Mouse (Mus musculus) bone marrow macrophage, adult 2 months (primary cell): ENCODE results near the gene Rgs12. TPM values are rescaled to one million over a fixed set of nuclear protein-coding genes. Genes with fewer than 3 reads are reported as not detected.
A peak's percentile ranks its signal among the peaks of the same experiment; 100 is the strongest.

Experiments
- H3K27ac ChIP-seq: 2 replicates; pipeline ENCODE4 v1.5.1; 2012; ENCODE audit warnings: low read depth, low read length; ENCODE audit not compliant: insufficient read depth
- H3K4me1 ChIP-seq: 2 replicates; pipeline ENCODE4 v1.6.1; 2012; ENCODE audit warnings: low read length; ENCODE audit not compliant: control insufficient read depth, insufficient read depth
- H3K4me3 ChIP-seq: 2 replicates; pipeline ENCODE4 v1.5.1; 2012; ENCODE audit warnings: mild to moderate bottlenecking, low read length, moderate library complexity; ENCODE audit not compliant: insufficient read depth
- CTCF ChIP-seq: IDR thresholded peaks from 2 replicates; pipeline ENCODE4 v1.5.1; 2012; ENCODE audit warnings: low read depth, mild to moderate bottlenecking, low read length, moderate library complexity
- POLR2A ChIP-seq: IDR thresholded peaks from 2 replicates; pipeline ENCODE4 v1.6.1; 2012; ENCODE audit warnings: mild to moderate bottlenecking, low read depth, low read length, borderline replicate concordance
- polyA plus RNA-seq: library from polyadenylated mRNA; stranded (reverse); fragments of >200 nt; gene quantifications from 2 replicates; pipeline ENCODE4 v1.2.4, GENCODE M21; 2012; ENCODE audit not compliant: missing spikeins, insufficient read depth, insufficient read length

Gene Rgs12
- polyA plus RNA-seq, 1 experiment: 6.4 TPM

DNA sequence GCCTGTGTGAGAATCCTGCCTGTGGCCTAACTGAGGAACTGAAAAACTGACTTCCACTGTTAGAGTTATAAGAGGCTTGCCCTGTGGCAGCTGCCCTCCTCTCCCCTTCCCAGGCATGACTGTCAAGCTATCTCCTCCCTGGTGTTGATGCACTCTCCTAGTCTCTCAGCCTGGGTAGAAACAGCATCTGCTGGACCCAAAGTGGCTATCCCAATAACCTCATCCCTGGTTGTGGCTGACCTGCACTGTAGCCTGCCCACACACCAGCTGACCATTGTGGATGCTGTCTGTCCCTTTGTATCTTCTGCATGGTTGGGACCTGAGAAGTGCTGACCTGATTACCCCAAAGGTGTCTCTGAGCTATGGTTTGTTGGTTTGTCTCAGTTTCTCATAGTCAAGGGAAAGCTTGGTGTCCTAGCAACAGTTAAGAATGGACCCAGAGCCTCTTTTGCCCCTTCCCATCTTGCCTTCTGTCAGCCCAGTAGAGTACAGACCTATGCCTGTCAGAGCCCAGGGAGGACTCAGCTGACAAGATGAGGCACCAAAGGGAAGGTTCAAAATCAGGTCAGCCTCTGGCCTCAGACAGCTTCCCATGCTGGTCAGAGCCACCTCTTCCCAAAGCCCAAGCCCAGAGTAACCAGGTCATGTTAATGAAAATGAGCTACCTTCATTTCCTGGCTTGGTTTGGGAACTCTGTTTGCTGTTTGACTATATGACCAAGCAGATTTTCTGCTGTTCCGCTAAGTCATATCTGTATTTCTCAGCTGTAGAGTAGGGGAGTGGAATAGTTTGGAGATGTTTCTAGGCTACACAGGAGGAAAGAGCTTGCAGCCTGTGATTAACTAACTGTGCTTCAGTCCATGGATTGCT lies 39.4 kb upstream of the Rgs12 start:
- peaks cover 5% of the 10 kb centered on the region for H3K4me1 ChIP-seq
- TF ChIP-seq CTCF (no peak), POLR2A (no peak)
- H3K27ac ChIP-seq: no peak overlapping the region
- no peak overlapping the region for H3K4me3 ChIP-seq

GRCm38 (mm10) chr5:34910504-34910815 lies 38.8 kb upstream of the Rgs12 start:
- TF ChIP-seq POLR2A (no peak), CTCF (no peak)
- H3K4me3 ChIP-seq: no peak overlapping the region
- H3K4me1 ChIP-seq: peaks cover 5% of the 10 kb centered on the region
- H3K27ac ChIP-seq: no peak overlapping the region

- Histone ChIP-seq H3K4me1 (no peaks in the 10 kb centered on the region), H3K4me3 (no peak overlapping the region), H3K27ac (no peak overlapping the region)
- TF ChIP-seq POLR2A (no peak), CTCF (peak; percentile 79)
Observed at GRCm38 (mm10) chr5:34915801-34916200, 33.4 kb upstream of the Rgs12 start.

DNA sequence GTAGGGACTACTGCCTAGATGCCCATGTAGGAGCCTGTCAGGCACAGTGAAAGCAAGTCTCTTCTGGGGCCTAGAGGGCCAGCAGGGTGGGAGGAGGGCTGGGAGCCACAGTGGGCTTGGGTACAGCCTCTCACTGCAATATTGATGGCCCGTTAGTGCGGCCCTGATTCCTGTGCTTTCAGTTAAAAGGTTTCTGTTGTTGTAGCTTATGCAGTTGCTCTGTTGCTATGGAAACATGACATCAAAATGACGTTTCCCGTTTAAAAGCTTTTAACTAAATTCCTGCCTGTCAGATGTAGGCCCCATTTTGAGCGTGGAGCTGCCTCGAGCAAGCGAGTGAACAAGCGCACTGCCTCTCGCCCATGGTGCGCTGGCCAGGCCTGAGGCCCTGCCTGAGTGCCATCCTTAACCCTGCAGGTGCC lies 32.0 kb upstream of the Rgs12 start:
- Histone ChIP-seq H3K4me1 (no peaks in the 10 kb centered on the region), H3K27ac (no peak overlapping the region), H3K4me3 (no peak overlapping the region)
- TF ChIP-seq CTCF (no peak), POLR2A (no peak)

- Histone ChIP-seq H3K4me1 (no peaks in the 10 kb centered on the region), H3K27ac (no peak overlapping the region), H3K4me3 (no peak overlapping the region)
- TF ChIP-seq POLR2A (no peak), CTCF (no peak)
Observed at GRCm38 (mm10) chr5:34918785-34919184, 30.5 kb upstream of the Rgs12 start.

DNA sequence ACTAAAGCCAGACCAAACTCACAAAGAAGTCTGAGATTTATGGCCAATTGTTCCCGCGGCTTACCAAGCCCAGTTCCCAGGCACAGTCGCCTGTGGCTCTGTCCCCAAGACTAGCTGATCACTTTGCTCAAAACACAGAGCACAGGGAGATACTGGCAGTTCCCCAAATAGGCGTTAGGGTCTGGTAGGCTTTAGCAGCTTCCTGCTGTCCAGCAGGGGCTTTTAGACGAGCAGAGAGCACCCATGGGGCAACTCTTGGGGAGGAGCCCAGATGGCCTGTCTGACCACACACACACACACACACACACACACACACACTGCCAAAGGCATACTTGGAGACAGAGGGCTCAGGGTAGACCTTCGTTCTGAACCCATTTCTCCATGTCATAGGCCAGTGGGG lies 26.7 kb upstream of the Rgs12 start:
- no peak for TF ChIP-seq CTCF
- TF ChIP-seq POLR2A: no peak
- Histone ChIP-seq H3K4me1 (no peaks in the 10 kb centered on the region), H3K27ac (no peak overlapping the region), H3K4me3 (no peak overlapping the region)

- TF ChIP-seq POLR2A (no peak), CTCF (no peak)
Observed at GRCm38 (mm10) chr5:34923920-34924319, 25.3 kb upstream of the Rgs12 start.

GRCm38 (mm10) chr5:34924519-34924918 lies 24.7 kb upstream of the Rgs12 start:
- no peak overlapping the region for H3K27ac ChIP-seq
- no peaks in the 10 kb centered on the region for H3K4me1 ChIP-seq
- H3K4me3 ChIP-seq: no peak overlapping the region
- TF ChIP-seq POLR2A: no peak
- no peak for TF ChIP-seq CTCF

More at GRCm38 (mm10) chr5:34923920-34924319, 25.3 kb upstream of the Rgs12 start:
- no peaks in the 10 kb centered on the region for H3K4me1 ChIP-seq
- no peak overlapping the region for H3K4me3 ChIP-seq
- no peak overlapping the region for H3K27ac ChIP-seq

DNA sequence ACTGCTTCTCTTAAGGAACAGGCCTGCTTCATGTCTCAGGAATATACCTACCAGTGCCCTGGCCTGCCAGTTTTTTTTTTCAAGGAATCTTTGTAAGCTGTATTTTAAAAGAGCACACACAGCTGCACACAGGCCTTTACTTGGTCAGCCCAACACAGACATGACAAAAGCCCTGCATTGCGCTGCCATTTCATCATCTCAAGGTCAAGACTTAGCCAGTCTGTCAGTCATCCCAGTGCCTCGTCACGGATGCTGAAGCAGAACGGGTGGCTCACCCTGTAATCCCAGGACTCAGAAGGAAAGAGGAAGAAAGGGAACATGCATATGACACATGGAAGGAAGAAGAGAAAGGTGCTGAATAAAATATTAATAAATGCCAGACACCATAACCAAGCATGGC lies 21.6 kb upstream of the Rgs12 start:
- no peaks in the 10 kb centered on the region for H3K4me1 ChIP-seq
- H3K4me3 ChIP-seq: no peak overlapping the region
- no peak overlapping the region for H3K27ac ChIP-seq
- TF ChIP-seq CTCF (no peak), POLR2A (no peak)

GRCm38 (mm10) chr5:34930151-34930975 lies 18.9 kb upstream of the Rgs12 start:
- no peak overlapping the region for H3K27ac ChIP-seq
- TF ChIP-seq CTCF (no peak), POLR2A (no peak)
- no peak overlapping the region for H3K4me3 ChIP-seq
- no peaks in the 10 kb centered on the region for H3K4me1 ChIP-seq
